Mouse (Mus musculus): ENCODE results near the gene Nrcam. TPM values are rescaled to one million over a fixed set of nuclear protein-coding genes. Genes with fewer than 3 reads are reported as not detected.

Gene Nrcam
- total RNA-seq, 2 experiments from 2014 or later, result 510 to 546 TPM

DNA sequence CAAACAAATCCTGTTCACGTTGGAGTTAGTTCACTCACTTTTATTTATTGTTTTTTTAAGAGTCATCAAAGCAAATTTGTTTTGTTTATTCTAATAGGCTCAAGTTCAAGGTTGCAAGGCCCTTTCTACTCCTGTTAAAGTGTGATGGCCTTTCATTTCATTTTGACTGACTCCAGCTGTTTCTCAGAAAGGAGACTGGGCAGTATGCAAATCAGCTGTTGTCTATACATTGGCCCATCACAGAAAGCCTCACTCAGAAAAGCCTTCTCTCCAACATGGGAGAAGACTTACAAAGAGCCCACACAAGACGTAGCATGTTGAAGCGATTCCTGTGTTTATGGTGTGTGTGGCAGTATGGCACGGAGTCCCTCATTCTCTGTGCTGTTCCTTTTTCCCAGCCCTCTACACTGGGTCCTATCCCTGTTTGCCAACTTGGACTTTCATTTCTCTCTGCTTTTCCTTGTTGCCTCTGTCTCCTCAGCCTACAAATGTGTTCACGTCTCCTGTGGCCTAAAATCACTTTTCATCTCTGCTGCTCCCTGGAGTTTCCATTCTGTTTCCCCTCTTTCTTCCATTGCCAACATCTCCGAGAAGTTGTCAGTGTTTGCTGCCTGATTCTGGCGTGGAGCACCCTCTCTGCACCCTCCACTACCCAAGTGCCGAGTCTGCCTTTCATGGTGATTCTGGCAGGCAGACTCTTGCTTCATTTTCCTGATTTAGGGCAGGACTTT lies 49.9 kb downstream of the Nrcam start:
- peak in 1 of 2 experiments; percentile 41 for DNase-seq (ENCODE audit: low spot score in 2 of 2)
- TF ChIP-seq CTCF (conservative IDR thresholded peaks at IDR 0.05), result no peak
- no peak overlapping the region for H3K4me3 ChIP-seq
- H3K27ac ChIP-seq, result peak overlapping the region; percentile 86

DNA sequence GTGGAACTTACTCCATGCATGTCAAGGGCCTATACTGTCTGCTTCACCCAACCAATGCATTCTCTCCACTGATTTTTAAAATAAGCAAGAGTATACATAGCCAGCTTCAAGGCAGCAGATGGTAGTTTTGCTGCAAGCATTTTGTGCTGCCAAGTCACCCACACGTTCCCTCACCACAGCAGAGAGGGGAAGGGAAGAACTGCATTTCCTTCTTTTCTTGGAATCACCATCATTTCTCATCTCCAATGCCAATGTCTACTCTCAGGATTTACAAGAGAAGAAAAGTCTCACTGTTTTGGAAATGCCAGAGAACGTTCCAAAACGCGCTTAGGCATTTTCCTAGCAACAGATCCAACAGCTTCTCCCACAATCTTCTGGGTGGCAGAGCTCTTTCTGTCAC lies 52.1 kb downstream of the Nrcam start:
- TF ChIP-seq CTCF (conservative IDR thresholded peaks at IDR 0.05), result no peak
- peak; percentile 77 to 89 for DNase-seq (ENCODE audit: low spot score in 2 of 2)
- Histone ChIP-seq H3K27ac (peak overlapping the region; percentile 92), H3K4me3 (no peak overlapping the region)

DNA sequence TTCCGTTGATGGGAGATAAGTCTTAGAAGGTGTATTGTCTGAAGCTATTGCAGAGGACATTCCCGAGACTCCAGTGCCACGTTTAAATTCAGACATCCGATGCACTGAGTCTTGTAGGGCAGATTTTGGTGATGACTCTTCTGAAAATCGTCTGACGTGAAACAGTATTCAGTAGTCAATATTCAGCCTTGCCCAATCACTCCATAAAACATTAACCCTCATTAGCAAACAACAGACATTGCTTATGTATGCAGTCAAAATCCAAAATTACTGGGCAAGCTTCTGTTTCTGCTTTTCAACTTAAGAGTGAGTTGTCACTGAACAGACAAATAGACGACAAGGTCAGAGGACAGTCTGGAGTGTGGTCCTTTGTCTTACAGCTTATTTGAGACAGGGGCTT lies 57.7 kb downstream of the Nrcam start:
- TF ChIP-seq CTCF (conservative IDR thresholded peaks at IDR 0.05), result no peak
- H3K4me3 ChIP-seq, result no peak overlapping the region
- DNase-seq (ENCODE audit: low spot score in 2 of 2), result no peak
- H3K27ac ChIP-seq, result peak overlapping the region; percentile 9

DNA sequence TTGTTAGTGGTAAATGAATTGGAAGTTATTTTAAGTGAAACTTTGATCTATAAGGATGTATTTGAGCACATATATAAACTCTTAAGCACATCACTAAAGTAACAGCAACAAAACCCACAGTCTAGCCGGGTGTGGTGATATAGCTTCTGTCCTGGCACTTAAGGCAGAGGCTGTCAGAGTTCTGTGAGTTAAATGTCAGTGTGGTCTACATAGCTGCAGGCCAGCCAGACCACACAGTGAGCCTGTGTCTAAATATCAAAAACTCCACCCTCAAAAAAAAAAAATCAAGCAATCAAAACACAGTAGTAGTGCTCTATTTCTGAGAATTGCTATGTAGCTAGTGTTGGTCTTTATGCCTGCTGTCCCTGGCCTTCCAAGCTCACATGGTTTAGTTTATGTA lies 59.5 kb downstream of the Nrcam start:
- DNase-seq (ENCODE audit: low spot score in 2 of 2), result no peak

DNA sequence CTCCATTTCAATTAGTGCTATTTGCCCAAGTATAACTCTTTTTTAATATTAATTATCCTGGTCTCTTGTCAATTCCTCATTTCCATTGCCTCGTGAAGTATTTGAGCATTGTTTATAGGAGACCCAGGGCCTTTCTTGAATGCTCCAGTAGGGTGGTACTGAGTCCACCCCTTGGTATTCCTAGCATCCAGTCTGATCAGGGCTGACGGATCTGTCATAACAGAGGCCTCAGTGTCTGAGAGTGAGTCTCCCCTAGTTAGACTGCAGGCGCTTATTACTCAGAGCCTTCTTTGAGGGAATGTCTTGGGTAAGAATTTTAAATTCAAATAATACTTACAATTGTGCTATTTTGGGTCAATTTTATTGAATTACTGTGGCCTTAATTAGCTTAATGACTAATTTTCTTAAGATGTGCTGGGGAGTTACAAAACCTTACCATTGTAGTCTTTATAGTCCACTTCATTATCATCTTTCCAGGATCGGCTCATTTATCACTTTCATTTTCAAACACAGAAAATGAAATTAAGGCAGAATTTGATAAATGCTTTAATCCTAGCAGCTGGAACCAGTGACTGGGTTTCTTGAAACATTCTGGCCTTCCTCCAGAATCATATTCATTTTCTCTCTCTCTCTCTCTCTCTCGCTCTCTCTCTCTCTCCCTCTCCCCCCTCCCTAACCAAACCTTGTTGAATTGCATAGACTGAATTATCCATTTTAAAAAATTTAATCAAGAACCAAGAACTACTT lies 61.9 kb downstream of the Nrcam start:
- Histone ChIP-seq H3K4me3 (peak overlapping the region; percentile 0; the same call in 1 of the 2 replicates), H3K27ac (peak overlapping the region; percentile 5)
- DNase-seq (ENCODE audit: low spot score in 2 of 2), result no peak
- TF ChIP-seq CTCF (conservative IDR thresholded peaks at IDR 0.05), result peak; percentile 10

More for the DNA sequence above, 59.5 kb downstream of the Nrcam start:
- H3K27ac ChIP-seq, result no peak overlapping the region
- H3K4me3 ChIP-seq, result no peak overlapping the region
- no peak for TF ChIP-seq CTCF (conservative IDR thresholded peaks at IDR 0.05)

DNA sequence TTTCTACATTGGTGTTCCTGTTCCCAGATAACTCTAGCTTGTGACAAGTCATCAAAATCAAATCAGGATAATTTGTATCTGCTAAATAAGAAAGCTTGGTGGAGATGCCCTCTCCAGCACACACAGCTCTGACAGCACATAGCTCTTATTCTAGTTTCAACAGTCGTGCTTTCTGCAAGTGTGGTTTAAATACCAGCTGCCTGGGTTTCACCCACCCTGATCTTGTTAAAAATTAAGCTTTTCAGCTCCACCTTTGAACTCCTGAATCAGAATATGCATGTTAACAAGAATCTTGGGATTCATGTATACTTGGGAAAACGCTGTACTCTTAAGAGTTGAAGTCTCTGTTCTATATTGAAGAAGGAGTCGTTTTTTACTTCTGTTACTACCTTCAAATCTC lies 66.2 kb downstream of the Nrcam start:
- no peak for TF ChIP-seq CTCF (conservative IDR thresholded peaks at IDR 0.05)
- no peak overlapping the region for H3K4me3 ChIP-seq
- 0 out of 2 replicates have a peak overlapping the region, but pooled peaks have one; percentile 18 for H3K27ac ChIP-seq
- no peak for DNase-seq (ENCODE audit: low spot score in 2 of 2)

DNA sequence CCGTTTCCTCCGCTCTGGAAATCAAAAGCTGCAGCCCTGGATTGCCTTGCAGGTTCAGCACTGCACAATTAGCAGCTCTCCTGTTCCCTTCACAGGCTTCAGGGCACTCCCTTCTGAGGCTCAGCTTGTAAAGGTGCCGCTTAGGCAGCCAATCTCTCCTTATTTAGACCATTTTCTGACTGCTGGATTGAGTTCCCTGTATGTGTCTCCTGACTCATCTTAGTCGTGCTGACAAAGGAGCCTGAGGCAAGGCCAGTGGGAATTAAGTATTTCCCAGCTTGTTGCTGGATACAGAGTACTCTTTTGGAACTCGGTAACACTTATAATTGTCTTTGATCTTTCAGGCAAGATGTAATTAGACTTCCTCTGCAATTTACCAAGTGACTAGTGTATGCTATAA lies 69.1 kb downstream of the Nrcam start:
- peak overlapping the region; percentile 55; the same call in 1 of the 2 replicates for H3K27ac ChIP-seq
- DNase-seq (ENCODE audit: low spot score in 2 of 2), result no peak
- TF ChIP-seq CTCF (conservative IDR thresholded peaks at IDR 0.05), result no peak
- no peak overlapping the region for H3K4me3 ChIP-seq

GRCm38 (mm10) chr12:44402134-44402533 lies 73.4 kb downstream of the Nrcam start:
- Histone ChIP-seq H3K27ac (peak overlapping the region; percentile 79), H3K4me3 (no peak overlapping the region)
- DNase-seq (ENCODE audit: low spot score in 2 of 2), result no peak
- no peak for TF ChIP-seq CTCF (conservative IDR thresholded peaks at IDR 0.05)

DNA sequence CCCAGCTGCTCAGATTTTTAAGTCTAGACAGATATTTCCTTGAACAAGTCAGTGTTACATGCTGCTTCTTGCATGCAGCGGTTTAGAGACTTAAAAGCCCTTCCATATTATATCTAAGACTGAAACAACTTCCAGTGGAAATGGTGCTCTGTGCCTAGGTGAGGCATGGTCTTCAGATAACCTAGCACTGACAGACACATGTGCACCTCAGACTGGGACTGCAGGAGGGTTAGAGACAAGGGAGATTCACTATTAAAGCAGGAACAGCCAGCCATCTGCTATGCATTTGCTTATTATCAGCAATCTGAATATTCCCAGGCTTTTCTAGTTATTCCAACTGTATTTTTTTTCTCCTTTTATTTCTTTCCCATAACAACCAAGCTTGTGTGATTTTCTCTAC lies 74.6 kb downstream of the Nrcam start:
- no peak for TF ChIP-seq CTCF (conservative IDR thresholded peaks at IDR 0.05)
- Histone ChIP-seq H3K4me3 (no peak overlapping the region), H3K27ac (peak overlapping the region; percentile 79)
- DNase-seq (ENCODE audit: low spot score in 2 of 2), result no peak

DNA sequence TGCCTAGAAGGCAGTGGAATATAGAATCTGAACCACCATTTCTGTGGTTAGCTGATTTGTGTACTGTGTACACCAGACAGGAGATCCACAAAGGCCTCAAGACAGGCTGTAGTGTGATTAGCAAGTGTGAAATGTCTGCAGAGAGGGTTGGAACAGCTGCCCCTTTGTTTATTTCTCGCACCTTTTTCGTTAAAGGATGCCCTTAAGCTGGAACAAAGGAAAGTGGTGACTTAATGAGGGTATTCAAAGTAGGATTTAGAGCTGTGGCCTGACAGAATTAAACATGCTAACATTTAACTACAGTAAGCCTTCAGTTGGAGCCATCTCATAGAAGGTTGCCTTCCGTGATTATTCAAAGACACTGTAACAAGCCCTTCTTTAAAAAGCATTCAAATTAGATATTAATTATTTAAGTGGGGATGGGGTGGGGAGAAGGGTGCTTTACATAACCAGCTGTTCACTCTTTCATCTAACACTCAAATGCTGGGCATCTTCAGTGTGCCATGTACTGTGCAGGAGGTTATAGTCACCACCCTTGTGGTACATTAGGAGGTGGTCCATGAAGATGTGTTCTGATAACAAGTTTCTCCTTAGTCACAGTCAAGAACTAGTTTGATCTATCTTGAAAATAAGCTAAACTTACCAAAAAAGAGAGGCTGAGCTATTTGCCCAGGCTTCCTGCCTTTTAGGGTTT lies 75.2 kb downstream of the Nrcam start:
- Histone ChIP-seq H3K4me3 (no peak overlapping the region), H3K27ac (peak overlapping the region; percentile 79)
- no peak for DNase-seq (ENCODE audit: low spot score in 2 of 2)
- TF ChIP-seq CTCF (conservative IDR thresholded peaks at IDR 0.05), result no peak

- Histone ChIP-seq H3K4me3 (no peak overlapping the region), H3K27ac (peak overlapping the region; percentile 73)
- peak; percentile 53 to 71 for DNase-seq (ENCODE audit: low spot score in 2 of 2)
- no peak for TF ChIP-seq CTCF (conservative IDR thresholded peaks at IDR 0.05)
Measured at GRCm38 (mm10) chr12:44409786-44410185, 81.1 kb downstream of the Nrcam start.

GRCm38 (mm10) chr12:44411031-44411430 lies 82.3 kb downstream of the Nrcam start:
- TF ChIP-seq CTCF (conservative IDR thresholded peaks at IDR 0.05), result no peak
- DNase-seq (ENCODE audit: low spot score in 2 of 2), result no peak
- Histone ChIP-seq H3K27ac (peak overlapping the region; percentile 73), H3K4me3 (no peak overlapping the region)
